Mouse (Mus musculus) embryonic stem cell, embryonic (primary cell): ENCODE results near the gene Zfp768.

Experiments
- CTCF ChIA-PET, 4 experiments: fragments of 300-600 bp in 2 of 4; fragments of 350-600 bp in 2 of 4; sonication (Branson Sonifier 250); formaldehyde crosslinking; loops; one replicate each; lab custom pipeline; 2022; ENCODE audit warnings: inconsistent platforms in 2 of 4; lab: Charles Lee
- POLR2A ChIA-PET, 4 experiments: fragments of 300-600 bp in 2 of 4; fragments of 350-600 bp in 2 of 4; sonication (Branson Sonifier 250); formaldehyde crosslinking; loops; one replicate each; lab custom pipeline; 2022; ENCODE audit warnings: antibody characterized with exemption in 4 of 4, inconsistent platforms in 1 of 4; lab: Charles Lee

Zfp768 gene

DNA sequence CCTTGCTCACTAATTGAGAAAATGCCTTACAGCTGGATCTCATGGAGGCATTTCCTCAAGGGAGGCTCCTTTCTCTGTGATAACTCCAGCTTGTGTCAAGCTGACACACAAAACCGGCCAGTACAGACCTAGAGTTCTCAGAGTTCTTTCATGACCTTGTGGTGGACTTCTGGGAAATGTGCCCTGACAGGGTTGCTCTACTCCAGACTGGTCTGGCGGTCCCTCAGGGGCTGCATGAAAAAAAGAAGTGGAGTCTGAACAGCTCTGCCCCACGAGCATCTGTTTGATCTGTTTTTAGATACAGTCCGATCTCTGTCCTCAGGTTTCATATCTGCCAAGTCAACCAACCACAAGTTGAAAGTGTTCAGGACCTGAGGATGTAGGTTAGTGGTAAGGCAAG is 7.8 kb downstream of the Zfp768 start:
- CTCF ChIA-PET = interaction anchor here in 1 of 4 experiments (0.9 kb wide), 1 partner anchor 27 kb away, joined by 3 read pairs; no protein-coding TSS in a partner anchor

DNA sequence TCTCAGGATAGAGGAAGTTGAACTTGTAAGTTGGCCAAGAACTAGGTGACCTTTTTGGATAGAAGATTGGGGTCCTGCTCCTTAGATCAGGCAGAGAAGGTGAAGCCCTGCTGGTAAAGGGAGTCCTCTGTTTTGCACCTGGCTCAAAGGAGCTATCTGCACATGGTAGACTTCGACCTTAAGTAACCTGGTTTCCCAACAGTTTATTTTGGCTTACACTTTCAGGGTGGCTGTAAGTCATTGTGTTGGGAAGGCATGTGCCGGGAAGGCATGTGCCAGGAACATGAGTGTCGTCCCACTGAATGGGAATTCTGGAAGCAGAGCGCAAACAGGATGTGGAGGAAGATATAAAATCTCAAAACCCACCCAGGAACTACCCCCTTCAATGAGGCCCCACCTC is 9.8 kb downstream of the Zfp768 start:
- POLR2A ChIA-PET = interaction anchor here in 3 of 4 experiments (0.6 to 2.0 kb wide), 6 partner anchors 8 to 381 kb away, joined by 3 to 8 read pairs (median 4); partner anchors contain the start of gene Zfp768 (in 2 of the 3)
- CTCF ChIA-PET = interaction anchor here in 1 of 4 experiments (0.6 kb wide), 1 partner anchor 1376 kb away, joined by 5 read pairs; no protein-coding TSS in a partner anchor

More for the DNA sequence above, 7.8 kb downstream of the Zfp768 start:
- POLR2A ChIA-PET = interaction anchor here in 2 of 4 experiments (1.2 to 1.4 kb wide), 2 partner anchors 17 to 133 kb away, joined by 3 read pairs; no protein-coding TSS in a partner anchor

DNA sequence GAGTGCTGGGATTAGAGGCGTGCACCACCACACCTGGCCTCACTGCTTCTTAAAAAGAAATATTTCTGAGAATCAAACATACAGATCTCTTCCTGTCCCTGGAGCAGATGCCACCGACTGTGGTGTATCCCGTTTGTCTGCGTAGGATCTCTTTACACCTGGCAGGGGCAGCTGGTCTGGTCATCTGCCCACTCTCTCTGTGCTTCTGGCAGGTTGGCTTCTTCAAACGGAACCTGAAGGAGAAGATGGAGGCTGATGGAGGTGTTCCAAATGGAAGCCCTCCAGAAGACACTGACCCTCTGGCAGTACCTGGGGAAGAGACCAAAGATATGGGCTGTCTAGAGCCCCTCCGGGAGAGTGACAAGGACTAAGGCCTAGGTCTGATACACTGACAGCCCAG is 12.1 kb downstream of the Zfp768 start:
- CTCF ChIA-PET = no interaction called here
- POLR2A ChIA-PET = interaction anchor here in 1 of 4 experiments (1.5 kb wide), 1 partner anchor 10 kb away, joined by 3 read pairs; no protein-coding TSS in a partner anchor

DNA sequence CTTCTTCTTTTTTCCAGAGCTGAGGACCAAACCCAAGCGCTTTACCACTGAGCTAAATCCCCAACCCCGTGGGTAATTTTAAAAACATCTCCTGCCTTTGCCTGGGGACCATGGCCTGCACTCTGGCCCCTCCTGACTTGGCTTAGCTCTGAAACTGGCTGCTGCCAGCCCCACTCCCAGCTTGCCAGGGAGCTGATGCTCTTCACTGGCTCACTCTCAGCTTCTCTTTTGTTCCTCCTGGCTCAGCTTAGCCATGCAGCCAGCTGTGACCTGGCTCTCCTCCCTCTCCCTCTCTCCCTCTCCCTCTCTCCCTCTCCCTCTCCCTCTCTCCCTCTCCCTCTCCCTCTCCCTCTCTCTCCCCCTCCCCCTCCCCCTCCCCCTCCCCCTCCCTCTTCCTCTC is 18.7 kb downstream of the Zfp768 start:
- ChIA-PET CTCF (interaction anchor here in 2 of 4 experiments (0.6 to 0.7 kb wide), 2 partner anchors 311 to 774 kb away, joined by 4 to 10 read pairs; no protein-coding TSS in a partner anchor), POLR2A (interaction anchor here in 2 of 4 experiments (0.6 to 2.7 kb wide), 7 partner anchors 8 to 526 kb away, joined by 3 to 11 read pairs (median 4); no protein-coding TSS in a partner anchor)

DNA sequence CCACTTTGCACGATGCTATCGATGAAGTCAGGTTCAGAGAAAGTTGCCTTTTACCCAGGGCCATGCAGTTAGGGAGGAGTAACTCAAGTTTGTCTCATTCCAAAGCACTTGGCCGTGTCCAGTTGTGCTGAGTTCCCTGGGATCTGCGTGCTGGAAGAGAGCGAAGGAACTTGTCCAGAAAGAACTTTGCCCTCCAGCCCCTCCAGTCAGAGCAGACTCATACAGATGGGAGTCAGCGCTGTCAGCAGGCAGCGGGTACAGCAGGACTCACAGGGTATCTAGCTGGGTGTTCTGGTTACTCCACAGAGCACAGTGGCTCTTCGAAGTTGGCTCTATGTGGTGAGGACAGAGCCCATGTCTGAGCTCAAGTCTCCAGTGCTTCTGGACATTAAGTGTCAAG is 19.8 kb downstream of the Zfp768 start:
- CTCF ChIA-PET = interaction anchor here in 1 of 4 experiments (0.6 kb wide), 1 partner anchor 1040 kb away, joined by 3 read pairs; no protein-coding TSS in a partner anchor
- POLR2A ChIA-PET = interaction anchor here in 1 of 4 experiments (1.0 to 2.7 kb wide), 4 partner anchors 9 to 36 kb away, joined by 3 to 11 read pairs (median 6); no protein-coding TSS in a partner anchor

DNA sequence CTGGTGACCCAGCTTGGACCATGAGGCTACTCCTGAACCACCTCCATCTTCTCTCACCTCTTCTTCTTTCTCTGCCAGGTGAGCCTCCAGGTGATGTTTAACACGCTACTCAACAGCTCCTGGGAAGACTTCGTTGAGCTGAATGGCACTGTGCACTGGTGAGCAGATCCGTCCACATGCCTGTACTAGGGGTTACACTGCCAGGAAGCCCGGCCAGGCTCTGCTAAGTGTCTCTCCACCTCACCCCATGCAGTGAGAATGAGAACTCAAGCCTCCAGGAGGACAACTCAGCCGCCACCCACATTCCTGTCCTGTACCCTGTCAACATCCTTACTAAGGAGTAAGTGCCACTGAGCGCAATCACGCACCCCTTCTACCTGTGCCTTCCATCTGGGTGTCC is 20.4 kb downstream of the Zfp768 start:
- ChIA-PET CTCF (interaction anchor here in 3 of 4 experiments (0.8 to 1.3 kb wide), 4 partner anchors 15 to 350 kb away, joined by 3 to 4 read pairs (median 4); partner anchors contain the start of gene Zfp768 (in 1 of the 3)), POLR2A (interaction anchor here in 1 of 4 experiments (2.1 to 2.7 kb wide), 2 partner anchors 10 to 16 kb away, joined by 8 to 11 read pairs; no protein-coding TSS in a partner anchor)

DNA sequence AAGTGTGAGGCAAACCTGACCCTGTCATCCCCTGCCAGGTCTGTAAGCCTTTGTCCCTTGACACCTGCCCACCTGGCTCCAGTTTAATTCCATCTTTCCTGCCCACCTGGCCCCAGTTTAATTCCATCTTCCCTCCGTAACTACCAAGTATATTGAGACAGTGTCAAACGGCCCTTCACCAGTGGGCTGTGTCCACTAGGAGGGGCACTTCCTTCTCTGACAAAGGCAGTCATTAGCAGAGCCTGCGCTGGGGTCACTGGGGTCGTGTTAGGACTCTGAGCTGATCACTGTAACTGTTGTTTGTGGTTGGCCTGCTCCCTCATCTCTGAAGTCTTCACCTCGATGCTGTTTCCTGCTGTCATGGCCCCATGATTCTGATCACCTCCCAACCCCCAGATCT is 23.3 kb downstream of the Zfp768 start:
- ChIA-PET POLR2A (interaction anchor here in 2 of 4 experiments (0.9 to 1.7 kb wide), 2 partner anchors 12 to 65 kb away, joined by 3 to 4 read pairs; partner anchors contain the start of gene 9130019O22Rik (in 1 of the 2)), CTCF (interaction anchor here in 2 of 4 experiments (0.6 to 1.6 kb wide), 4 partner anchors 8 to 335 kb away, joined by 3 to 6 read pairs (median 4); no protein-coding TSS in a partner anchor)

DNA sequence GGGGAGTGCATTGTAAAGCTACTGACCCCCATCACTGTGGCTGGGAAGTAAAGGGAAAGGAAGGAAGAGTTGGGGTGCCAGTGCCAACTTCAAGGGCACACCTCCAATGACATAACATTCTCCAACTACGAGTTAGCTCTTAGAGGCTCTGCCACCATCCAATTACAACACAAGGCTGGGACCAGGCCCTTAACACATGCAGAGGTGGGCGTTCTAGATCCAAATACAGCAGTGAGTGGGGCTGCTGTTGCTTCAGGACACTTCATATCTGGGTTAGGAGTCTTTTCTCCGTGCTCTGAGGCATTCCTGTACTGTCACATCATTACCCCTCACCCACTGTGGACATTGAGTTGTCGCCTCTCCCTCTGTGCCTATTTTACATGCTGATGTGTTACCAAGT is 24.3 kb downstream of the Zfp768 start:
- CTCF ChIA-PET = no interaction called here
- POLR2A ChIA-PET = no interaction called here

DNA sequence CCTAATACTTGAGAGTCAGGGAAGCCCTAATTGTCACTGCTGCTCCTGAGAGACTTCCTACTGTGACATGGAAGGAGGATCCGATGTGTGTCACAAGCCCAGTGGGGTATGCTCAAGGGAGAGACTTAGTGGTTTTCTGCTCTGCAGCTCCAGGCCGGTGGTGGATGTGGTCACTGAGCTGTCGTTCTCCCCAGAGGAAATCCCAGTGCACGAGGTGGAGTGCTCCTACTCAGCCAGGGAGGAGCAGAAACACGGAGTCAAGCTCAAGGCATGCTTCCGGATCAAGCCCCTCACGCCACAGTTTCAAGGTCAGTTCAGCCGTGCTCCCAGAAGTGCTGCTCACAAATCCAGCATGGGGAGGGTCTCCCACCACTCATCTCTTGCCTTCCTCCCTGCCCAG is 31.5 kb downstream of the Zfp768 start:
- ChIA-PET POLR2A (interaction anchor here in 2 of 4 experiments (0.5 to 1.4 kb wide), 5 partner anchors 13 to 578 kb away, joined by 3 to 11 read pairs (median 4); partner anchors contain the start of gene Sephs2 (in 1 of the 2)), CTCF (interaction anchor here in 1 of 4 experiments (1.2 kb wide), 1 partner anchor 9 kb away, joined by 4 read pairs; no protein-coding TSS in a partner anchor)

DNA sequence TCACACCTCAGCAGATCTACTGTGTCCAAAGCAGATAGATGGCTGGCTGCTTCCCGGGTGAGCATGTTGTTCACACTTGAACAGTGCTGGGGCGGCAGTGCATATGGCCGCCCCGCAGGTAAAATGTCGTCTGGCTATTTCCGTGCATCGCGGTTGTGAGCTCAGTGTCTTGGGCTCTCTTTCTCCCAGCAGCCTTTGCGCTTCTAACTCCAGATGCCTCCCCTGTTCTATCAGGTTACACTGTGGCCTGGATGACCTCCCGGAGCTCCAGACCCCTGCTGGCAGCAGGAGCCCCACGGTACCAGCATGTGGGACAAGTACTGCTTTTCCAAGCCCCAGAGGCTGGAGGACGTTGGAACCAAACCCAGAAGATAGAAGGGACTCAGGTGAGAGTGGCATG is 35.4 kb downstream of the Zfp768 start:
- CTCF ChIA-PET = interaction anchor here in 3 of 4 experiments (0.5 to 2.9 kb wide), 12 partner anchors 14 to 365 kb away, joined by 3 to 13 read pairs (median 4); partner anchors contain the start of gene Itgal (in 1 of the 3)
- POLR2A ChIA-PET = interaction anchor here (0.7 to 3.0 kb wide), 23 partner anchors 13 to 177 kb away, joined by 3 to 11 read pairs (median 4); partner anchors contain the start of genes Dctpp1 (in 1 of the 4), E430018J23Rik (in 1 of the 4) and Zfp768 (in 1 of the 4)

DNA sequence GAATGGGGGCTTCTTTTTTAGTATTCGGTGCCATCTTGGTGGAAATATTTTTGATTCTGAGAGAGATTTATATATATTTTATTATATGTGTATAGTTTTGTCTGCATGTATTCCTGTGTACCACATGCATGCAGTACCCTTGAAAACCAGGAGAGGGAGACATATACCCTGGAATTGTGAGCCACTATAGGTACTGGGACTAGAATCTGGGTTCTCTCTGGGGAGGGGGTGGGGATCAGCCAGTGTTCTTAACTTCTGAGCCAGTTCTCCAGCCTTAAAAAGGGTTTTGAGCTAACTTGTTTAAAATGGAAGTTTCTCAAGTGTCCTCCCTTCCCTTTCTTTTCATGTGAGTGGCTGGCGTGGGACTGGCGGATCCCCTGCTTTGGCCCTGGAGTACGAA is 36.5 kb downstream of the Zfp768 start:
- ChIA-PET POLR2A (interaction anchor here (0.5 to 3.0 kb wide), 19 partner anchors 10 to 204 kb away, joined by 3 to 11 read pairs (median 4); partner anchors contain the start of genes 9130019O22Rik (in 1 of the 4), Dctpp1 (in 1 of the 4) and Zfp768 (in 1 of the 4)), CTCF (interaction anchor here in 3 of 4 experiments (0.5 to 2.9 kb wide), 11 partner anchors 13 to 366 kb away, joined by 3 to 13 read pairs (median 4); partner anchors contain the start of gene Itgal (in 1 of the 3))

DNA sequence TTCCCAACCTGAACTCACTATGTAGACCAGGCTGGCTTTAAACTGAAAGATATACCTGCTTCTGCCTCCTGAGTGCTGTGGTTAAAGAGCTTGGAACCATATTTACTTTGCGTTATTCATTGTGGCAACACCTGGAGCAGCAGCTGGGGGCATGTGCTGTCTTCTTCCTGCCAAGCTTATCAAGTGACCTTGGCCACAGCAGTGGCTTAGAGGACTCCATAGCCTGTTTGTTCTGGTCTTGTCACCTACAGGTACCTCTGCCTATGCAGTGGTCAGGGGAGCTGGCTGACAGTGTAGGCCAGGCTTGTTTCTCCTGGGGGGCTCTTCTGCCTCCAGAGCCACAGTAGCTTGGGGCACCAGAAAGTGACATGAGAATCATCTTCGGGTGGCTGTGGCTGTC is 37.0 kb downstream of the Zfp768 start:
- POLR2A ChIA-PET = interaction anchor here in 3 of 4 experiments (0.5 to 3.0 kb wide), 16 partner anchors 10 to 205 kb away, joined by 3 to 11 read pairs (median 4); partner anchors contain the start of genes 9130019O22Rik (in 1 of the 3), Dctpp1 (in 1 of the 3) and Zfp768 (in 1 of the 3)
- CTCF ChIA-PET = interaction anchor here (0.5 to 2.9 kb wide), 9 partner anchors 18 to 367 kb away, joined by 3 to 13 read pairs (median 3); no protein-coding TSS in a partner anchor

DNA sequence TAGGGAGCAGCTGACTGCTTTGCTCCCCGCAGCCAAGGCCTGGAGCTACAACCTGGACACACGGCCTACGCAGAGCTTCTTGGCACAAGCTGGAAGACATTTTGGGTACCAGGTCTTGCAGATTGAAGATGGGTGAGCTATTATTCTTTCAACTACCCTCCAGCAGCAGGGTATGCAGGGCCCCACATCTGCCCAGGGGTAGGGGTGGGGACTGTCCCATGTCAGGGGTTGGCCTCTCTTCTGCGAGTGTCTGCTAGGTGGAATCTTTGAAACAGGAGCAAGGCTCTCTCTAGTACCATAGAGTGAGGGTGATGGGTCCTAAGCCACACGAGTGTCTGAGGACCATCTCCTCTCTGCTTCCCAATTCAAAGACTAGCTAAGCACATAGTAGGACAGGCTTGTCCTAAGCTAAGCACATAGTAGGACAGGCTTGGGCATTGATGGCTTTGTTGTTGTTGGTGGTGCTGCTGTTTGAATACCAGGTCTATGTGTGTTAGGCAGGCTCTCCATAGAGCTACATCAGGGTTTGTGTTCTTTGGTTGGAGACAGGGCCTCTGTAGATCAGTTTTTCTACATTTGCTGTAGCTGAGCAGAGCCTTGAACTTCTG is 47.7 kb downstream of the Zfp768 start:
- ChIA-PET POLR2A (interaction anchor here in 3 of 4 experiments (0.7 to 1.3 kb wide), 4 partner anchors 11 to 54 kb away, joined by 3 read pairs; partner anchors contain the start of gene Zfp771 (in 1 of the 3)), CTCF (interaction anchor here in 2 of 4 experiments (0.6 to 0.9 kb wide), 2 partner anchors 19 to 66 kb away, joined by 4 read pairs; no protein-coding TSS in a partner anchor)

DNA sequence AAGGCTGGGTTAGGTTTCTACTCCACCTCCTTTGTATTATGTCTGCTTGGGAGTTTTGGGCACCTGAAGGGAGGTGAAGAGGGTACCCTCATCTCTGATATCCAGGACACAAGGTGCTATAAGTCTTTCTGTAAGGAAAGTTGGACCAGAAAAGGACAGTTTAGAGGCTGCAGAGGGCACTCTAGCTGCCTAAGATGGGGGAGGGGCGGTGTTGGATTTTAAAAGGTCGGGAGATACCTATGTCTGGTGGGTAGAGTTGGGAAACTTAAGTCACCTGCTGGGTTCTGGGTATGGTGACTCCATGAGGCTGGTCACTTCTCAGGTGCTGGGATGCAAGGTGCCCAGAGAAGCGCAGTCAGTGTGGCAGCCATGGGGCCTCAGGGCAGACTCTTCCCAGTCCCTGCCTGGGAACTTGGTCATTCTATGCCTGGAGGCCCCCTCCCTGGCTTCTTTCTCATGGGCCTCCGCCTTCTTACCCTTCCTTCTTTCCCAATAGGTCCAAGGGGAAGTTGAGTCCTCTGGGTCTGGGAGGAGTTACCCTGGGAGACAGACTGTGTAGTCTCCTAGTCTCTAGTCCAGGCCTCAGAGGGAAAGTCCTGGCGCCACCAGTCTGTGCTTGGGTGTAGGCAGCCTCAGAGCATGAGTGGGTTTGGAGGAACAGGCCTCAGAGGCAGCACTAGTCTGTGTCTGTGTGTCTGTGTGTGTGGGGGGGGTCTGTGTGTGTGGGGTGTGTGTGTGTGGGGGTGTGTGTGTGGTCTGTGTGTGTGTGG is 48.4 kb downstream of the Zfp768 start:
- ChIA-PET POLR2A (interaction anchor here in 3 of 4 experiments (0.7 to 1.9 kb wide), 4 partner anchors 11 to 55 kb away, joined by 3 to 7 read pairs (median 3); partner anchors contain the start of gene Sephs2 (in 1 of the 3)), CTCF (interaction anchor here in 2 of 4 experiments (0.6 to 1.6 kb wide), 2 partner anchors 13 to 18 kb away, joined by 4 to 7 read pairs; no protein-coding TSS in a partner anchor)

DNA sequence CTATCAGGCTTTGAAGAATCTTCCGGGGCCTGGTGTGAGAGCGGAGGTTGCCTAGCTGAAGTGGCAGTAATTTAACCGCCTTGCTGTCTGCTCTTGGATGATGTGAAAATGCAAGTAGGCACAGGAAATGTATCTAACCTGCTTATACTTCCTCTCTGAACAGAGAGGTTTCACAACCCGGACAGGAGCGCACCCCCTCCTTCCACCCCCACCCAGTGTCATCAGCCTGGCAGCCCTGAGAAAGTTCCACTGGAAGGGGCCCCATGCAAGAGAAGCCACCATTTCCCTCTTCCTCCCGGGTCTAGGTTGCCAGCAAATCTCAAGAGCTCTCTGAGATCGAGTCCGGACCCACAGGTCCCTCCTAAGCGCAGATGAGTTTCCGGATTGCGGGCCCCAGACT is 49.3 kb downstream of the Zfp768 start, which contains the start of gene Itgal:
TSS of gene Itgal (plus strand) at position 163 of the 400 bp plus-strand sequence.
- POLR2A ChIA-PET = interaction anchor here in 2 of 4 experiments (0.9 to 1.9 kb wide), 4 partner anchors 22 to 175 kb away, joined by 3 to 7 read pairs (median 3); partner anchors contain the start of gene Sephs2 (in 2 of the 2)
- CTCF ChIA-PET = interaction anchor here in 2 of 4 experiments (0.6 to 1.6 kb wide), 3 partner anchors 14 to 36 kb away, joined by 3 to 7 read pairs (median 4); partner anchors contain the start of gene Dctpp1 (in 1 of the 2)
